Mouse (Mus musculus): Measurements from ENCODE around the gene Bcl7b. TPM values are rescaled to one million over a fixed set of nuclear protein-coding genes. Genes with fewer than 3 reads are reported as not detected.
"Not testable (repeated sequence)": the region's sequence is repeated elsewhere in the genome, so short reads cannot be mapped to it uniquely, and the experiment has no call there.

Bcl7b gene
- polyA plus RNA-seq, 1 experiment from 2014 or later, result 40.2 TPM

DNA sequence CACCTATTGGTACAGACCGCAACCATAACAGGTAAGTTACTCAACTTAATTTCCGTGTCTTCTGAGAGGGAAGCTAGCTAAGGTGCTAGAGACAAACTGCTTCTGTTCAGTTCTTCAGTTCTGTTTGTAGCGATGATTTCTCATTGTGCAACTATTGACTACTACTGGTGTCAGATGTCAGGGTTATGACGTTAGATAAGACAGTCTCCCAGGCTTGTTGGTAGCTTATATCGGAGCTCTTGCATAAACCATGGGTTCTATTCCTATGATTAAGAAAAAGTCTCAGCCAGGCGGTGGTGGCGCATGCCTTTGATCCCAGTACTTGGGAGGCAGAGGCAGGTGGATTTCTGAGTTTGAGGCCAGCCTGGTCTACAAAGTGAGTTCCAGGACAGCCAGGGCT lies 54.0 kb downstream of the Bcl7b start:
- Histone ChIP-seq H3K36me3 (replicated peaks; ENCODE audit: control insufficient read depth, insufficient read depth, low read depth, low read length) (peaks cover 41% of the 10 kb centered on the region), H3K4me3 (ENCODE audit: low read depth, low read length) (no peak overlapping the region)

DNA sequence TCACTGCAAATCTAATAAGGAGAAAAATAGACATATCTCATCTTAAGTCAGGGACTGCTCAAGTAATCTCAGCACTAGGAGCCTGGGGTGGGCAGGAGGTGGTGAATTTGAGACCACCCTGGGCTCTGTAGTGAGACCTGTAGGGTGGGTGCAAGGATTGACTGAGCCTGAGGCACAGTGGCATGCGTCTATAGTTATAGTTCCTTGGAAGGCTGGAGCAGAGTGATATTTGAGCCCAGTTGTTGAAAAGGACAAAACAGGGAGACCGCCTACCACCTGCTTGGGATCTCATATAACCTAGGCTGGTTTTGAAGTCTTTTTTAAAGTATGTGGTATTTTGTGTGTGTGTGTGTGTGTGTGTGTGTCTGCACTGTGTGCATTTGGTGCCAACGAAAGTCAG lies 56.1 kb downstream of the Bcl7b start:
- H3K27ac ChIP-seq (replicated peaks; ENCODE audit: low read depth, low read length), result no peak overlapping the region
- no peaks in the 10 kb centered on the region for H3K4me1 ChIP-seq (ENCODE audit: control insufficient read depth, insufficient read depth, low read length)
- ATAC-seq (replicated peaks; ENCODE audit: insufficient number of reproducible peaks, low FRiP score, low TSS enrichment, low read depth) (no peak), DNase-seq (ENCODE audit: low spot score) (no peak)
- H3K4me2 ChIP-seq (ENCODE audit: low read depth, low read length), result no peak overlapping the region
- no peaks in the 10 kb centered on the region for H3K27me3 ChIP-seq (ENCODE audit: control insufficient read depth, insufficient read depth, low read length)
- no peaks in the 10 kb centered on the region for H3K9me3 ChIP-seq (replicated peaks; ENCODE audit: control insufficient read depth, low read length)
- H3K36me3 ChIP-seq (replicated peaks; ENCODE audit: control insufficient read depth, insufficient read depth, low read depth, low read length), result peaks cover 37% of the 10 kb centered on the region
- WGBS, result 90% methylated on average over 3 of the region's 3 CpGs
- H3K9ac ChIP-seq (replicated peaks; ENCODE audit: low read length), result no peak overlapping the region
- no peak overlapping the region for H3K4me3 ChIP-seq (ENCODE audit: low read depth, low read length)

More for the DNA sequence above, 54.0 kb downstream of the Bcl7b start:
- H3K4me1 ChIP-seq (ENCODE audit: control insufficient read depth, insufficient read depth, low read length), result no peaks in the 10 kb centered on the region
- 91% methylated on average over 7 of the region's 7 CpGs for WGBS
- H3K4me2 ChIP-seq (ENCODE audit: low read depth, low read length), result no peak overlapping the region
- H3K27ac ChIP-seq (replicated peaks; ENCODE audit: low read depth, low read length), result no peak overlapping the region
- H3K9me3 ChIP-seq (replicated peaks; ENCODE audit: control insufficient read depth, low read length), result no peaks in the 10 kb centered on the region
- no peak for DNase-seq (ENCODE audit: low spot score)
- ATAC-seq (replicated peaks; ENCODE audit: insufficient number of reproducible peaks, low FRiP score, low TSS enrichment, low read depth), result no peak
- no peaks in the 10 kb centered on the region for H3K27me3 ChIP-seq (ENCODE audit: control insufficient read depth, insufficient read depth, low read length)
- no peak overlapping the region for H3K9ac ChIP-seq (replicated peaks; ENCODE audit: low read length)

DNA sequence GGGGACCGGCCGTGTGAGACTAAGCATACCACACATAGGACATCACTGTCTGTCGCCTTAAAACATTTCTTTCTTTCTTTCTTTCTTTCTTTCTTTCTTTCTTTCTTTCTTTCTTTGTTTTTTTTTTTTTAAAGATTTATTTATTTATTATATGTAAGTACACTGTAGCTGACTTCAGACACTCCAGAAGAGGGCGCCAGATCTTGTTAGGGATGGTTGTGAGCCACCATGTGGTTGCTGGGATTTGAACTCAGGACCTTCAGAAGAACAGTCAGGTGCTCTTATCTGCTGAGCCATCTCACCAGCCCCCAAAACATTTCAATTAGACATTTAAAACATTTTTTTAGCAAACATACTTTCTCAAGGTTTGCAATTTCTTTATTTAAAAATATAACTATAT lies 57.8 kb downstream of the Bcl7b start:
- peaks cover 39% of the 10 kb centered on the region for H3K36me3 ChIP-seq (replicated peaks; ENCODE audit: control insufficient read depth, insufficient read depth, low read depth, low read length)

DNA sequence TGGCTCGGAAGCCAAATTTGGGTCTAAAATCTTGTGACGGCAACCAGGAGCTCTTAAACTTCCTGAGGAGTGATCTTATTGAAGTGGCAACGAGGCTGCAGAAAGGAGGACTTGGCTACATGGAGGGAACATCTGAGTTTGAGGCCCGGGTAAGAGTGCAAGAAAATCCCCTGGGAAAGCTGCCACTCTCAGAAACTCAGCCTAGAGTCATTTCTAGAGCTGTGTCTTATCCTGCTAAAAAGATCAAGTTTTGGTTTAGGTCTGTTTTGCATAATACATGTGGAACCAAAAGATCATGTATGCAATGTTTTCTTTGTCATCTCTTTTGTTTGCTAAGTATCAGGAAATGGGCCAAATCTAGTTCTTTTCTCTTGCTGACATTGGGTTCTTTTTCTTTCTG lies 62.1 kb downstream of the Bcl7b start:
- no peaks in the 10 kb centered on the region for H3K9me3 ChIP-seq (replicated peaks; ENCODE audit: control insufficient read depth, low read length)
- H3K27me3 ChIP-seq (ENCODE audit: control insufficient read depth, insufficient read depth, low read length), result no peaks in the 10 kb centered on the region
- H3K4me1 ChIP-seq (ENCODE audit: control insufficient read depth, insufficient read depth, low read length), result no peaks in the 10 kb centered on the region
- no peak overlapping the region for H3K9ac ChIP-seq (replicated peaks; ENCODE audit: low read length)
- peaks cover 38% of the 10 kb centered on the region for H3K36me3 ChIP-seq (replicated peaks; ENCODE audit: control insufficient read depth, insufficient read depth, low read depth, low read length)
- no peak for DNase-seq (ENCODE audit: low spot score)
- H3K4me3 ChIP-seq (ENCODE audit: low read depth, low read length), result no peak overlapping the region
- H3K4me2 ChIP-seq (ENCODE audit: low read depth, low read length), result no peak overlapping the region
- H3K27ac ChIP-seq (replicated peaks; ENCODE audit: low read depth, low read length), result no peak overlapping the region
- ATAC-seq (replicated peaks; ENCODE audit: insufficient number of reproducible peaks, low FRiP score, low TSS enrichment, low read depth), result no peak
- 89% methylated on average over 4 of the region's 4 CpGs for WGBS

More for the DNA sequence above, 57.8 kb downstream of the Bcl7b start:
- H3K9ac ChIP-seq (replicated peaks; ENCODE audit: low read length); H3K27me3 ChIP-seq (ENCODE audit: control insufficient read depth, insufficient read depth, low read length); H3K4me2 ChIP-seq (ENCODE audit: low read depth, low read length); DNase-seq (ENCODE audit: low spot score); H3K27ac ChIP-seq (replicated peaks; ENCODE audit: low read depth, low read length); ATAC-seq (replicated peaks; ENCODE audit: insufficient number of reproducible peaks, low FRiP score, low TSS enrichment, low read depth); H3K9me3 ChIP-seq (replicated peaks; ENCODE audit: control insufficient read depth, low read length); H3K4me3 ChIP-seq (ENCODE audit: low read depth, low read length); H3K4me1 ChIP-seq (ENCODE audit: control insufficient read depth, insufficient read depth, low read length): not testable (repeated sequence)
- WGBS, result 92% methylated on average over 4 of the region's 4 CpGs

Small RNA genes within 50 kb of the gene (microRNA-seq; reads per million reads assigned to microRNA genes)
- not detected for gene Gm25315 (ENCODE audit: borderline number of aligned reads)

Other genes with a start within 250 kb of the Bcl7b start
- gene Mettl27, start 235.9 kb upstream of the Bcl7b start, polyA plus RNA-seq (2014; fragmentation: Nextera tagmentation; extraction: Ambion mirVana), result 9.7 and 15.2 TPM in 2 replicates
- 16.9 and 20.5 TPM in 2 replicates for gene Cldn4, start 221.3 kb upstream of the Bcl7b start, polyA plus RNA-seq (2014; fragmentation: Nextera tagmentation; extraction: Ambion mirVana)
- 7.6 and 11.3 TPM in 2 replicates for gene Cldn3, start 182.1 kb upstream of the Bcl7b start, polyA plus RNA-seq (2014; fragmentation: Nextera tagmentation; extraction: Ambion mirVana)
- 41.7 and 42.7 TPM in 2 replicates for gene Abhd11, start 159.1 kb upstream of the Bcl7b start, polyA plus RNA-seq (2014; fragmentation: Nextera tagmentation; extraction: Ambion mirVana)
- gene Stx1a, start 144.8 kb upstream of the Bcl7b start, polyA plus RNA-seq (2014; fragmentation: Nextera tagmentation; extraction: Ambion mirVana), result 12.1 and 14.2 TPM in 2 replicates
- gene Dnajc30, start 104.1 kb upstream of the Bcl7b start, polyA plus RNA-seq (2014; fragmentation: Nextera tagmentation; extraction: Ambion mirVana), result 29.3 and 30.8 TPM in 2 replicates
- 136 and 146 TPM in 2 replicates for gene Bud23, start 103.3 kb upstream of the Bcl7b start, polyA plus RNA-seq (2014; fragmentation: Nextera tagmentation; extraction: Ambion mirVana)
- gene Vps37d, start 90.0 kb upstream of the Bcl7b start, polyA plus RNA-seq (2014; fragmentation: Nextera tagmentation; extraction: Ambion mirVana), result 7.1 and 9.1 TPM in 2 replicates
- 1.9 and 3.7 TPM in 2 replicates for gene Mlxipl, start 78.4 kb upstream of the Bcl7b start, polyA plus RNA-seq (2014; fragmentation: Nextera tagmentation; extraction: Ambion mirVana)
- gene Tbl2, start 18.6 kb upstream of the Bcl7b start, polyA plus RNA-seq (2014; fragmentation: Nextera tagmentation; extraction: Ambion mirVana), result 20.0 and 20.8 TPM in 2 replicates
- 60.2 and 65.6 TPM in 2 replicates for gene Baz1b, start 19.0 kb downstream of the Bcl7b start, polyA plus RNA-seq (2014; fragmentation: Nextera tagmentation; extraction: Ambion mirVana)
- gene Fzd9, start 82.9 kb downstream of the Bcl7b start, polyA plus RNA-seq (2014; fragmentation: Nextera tagmentation; extraction: Ambion mirVana), result 3.4 TPM in 2 replicates
- gene Fkbp6, start 181.8 kb downstream of the Bcl7b start, polyA plus RNA-seq (2014; fragmentation: Nextera tagmentation; extraction: Ambion mirVana), result not detected in 2 replicates
- not detected in 2 replicates for gene Trim50, start 185.0 kb downstream of the Bcl7b start, polyA plus RNA-seq (2014; fragmentation: Nextera tagmentation; extraction: Ambion mirVana)
- gene Nsun5, start 201.7 kb downstream of the Bcl7b start, polyA plus RNA-seq (2014; fragmentation: Nextera tagmentation; extraction: Ambion mirVana), result 30.9 and 32.6 TPM in 2 replicates
- 14.6 and 15.3 TPM in 2 replicates for gene Pom121, start 226.3 kb downstream of the Bcl7b start, polyA plus RNA-seq (2014; fragmentation: Nextera tagmentation; extraction: Ambion mirVana)